Mouse (Mus musculus): ENCODE data around the gene Bach1.

The Bach1 gene

DNA sequence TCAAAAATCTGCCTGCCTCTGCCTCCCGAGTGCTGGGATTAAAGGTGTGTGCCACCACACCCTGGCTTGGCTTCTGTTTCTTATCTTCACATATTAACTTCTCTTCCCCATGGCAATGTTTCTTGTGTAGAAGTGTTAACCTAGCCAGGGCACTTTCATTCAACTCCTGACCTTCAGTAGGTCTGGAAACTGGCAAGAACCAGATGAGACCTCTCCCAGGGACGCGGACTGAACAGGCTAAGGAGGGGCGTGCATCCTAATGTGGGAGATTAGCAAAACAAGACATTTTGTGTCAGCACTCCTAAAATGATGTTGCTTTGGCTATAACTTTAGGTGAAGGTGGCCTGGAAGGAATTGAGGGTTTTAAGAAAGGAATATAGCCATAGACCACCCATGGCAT lies 7.6 kb upstream of the Bach1 start:
- H3K36me3 ChIP-seq (ENCODE audit: control insufficient read depth, insufficient read depth, low read length, poor library complexity, severe bottlenecking) = no peaks in the 10 kb centered on the region
- DNase-seq (ENCODE audit: low read depth, low spot score) = no peak
- H3K27me3 ChIP-seq (ENCODE audit: control insufficient read depth, insufficient read depth, low read length, poor library complexity, severe bottlenecking) = no peaks in the 10 kb centered on the region

DNA sequence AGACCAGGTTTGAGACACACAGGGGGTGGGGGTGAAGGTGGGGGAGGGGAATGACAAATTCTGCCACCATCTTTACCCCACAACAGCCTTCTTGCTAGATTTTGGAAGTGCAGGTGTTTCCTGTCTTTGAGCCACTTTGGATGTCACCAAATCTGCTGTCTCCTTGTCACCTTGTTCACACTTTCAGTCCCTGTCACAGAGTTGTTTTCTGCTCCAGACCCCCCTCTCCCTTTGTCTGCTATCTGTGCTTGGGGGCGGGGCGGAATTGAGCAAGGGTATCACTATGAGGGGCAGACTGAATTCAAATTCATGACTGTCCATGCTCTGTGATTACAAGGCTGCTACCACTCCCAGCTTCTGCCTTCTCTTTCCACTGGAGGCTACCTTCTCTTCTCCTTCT lies 6.2 kb upstream of the Bach1 start:
- H3K36me3 ChIP-seq (ENCODE audit: control insufficient read depth, insufficient read depth, low read length, poor library complexity, severe bottlenecking) = no peaks in the 10 kb centered on the region
- H3K27me3 ChIP-seq (ENCODE audit: control insufficient read depth, insufficient read depth, low read length, poor library complexity, severe bottlenecking) = no peaks in the 10 kb centered on the region
- DNase-seq (ENCODE audit: low read depth, low spot score) = no peak

DNA sequence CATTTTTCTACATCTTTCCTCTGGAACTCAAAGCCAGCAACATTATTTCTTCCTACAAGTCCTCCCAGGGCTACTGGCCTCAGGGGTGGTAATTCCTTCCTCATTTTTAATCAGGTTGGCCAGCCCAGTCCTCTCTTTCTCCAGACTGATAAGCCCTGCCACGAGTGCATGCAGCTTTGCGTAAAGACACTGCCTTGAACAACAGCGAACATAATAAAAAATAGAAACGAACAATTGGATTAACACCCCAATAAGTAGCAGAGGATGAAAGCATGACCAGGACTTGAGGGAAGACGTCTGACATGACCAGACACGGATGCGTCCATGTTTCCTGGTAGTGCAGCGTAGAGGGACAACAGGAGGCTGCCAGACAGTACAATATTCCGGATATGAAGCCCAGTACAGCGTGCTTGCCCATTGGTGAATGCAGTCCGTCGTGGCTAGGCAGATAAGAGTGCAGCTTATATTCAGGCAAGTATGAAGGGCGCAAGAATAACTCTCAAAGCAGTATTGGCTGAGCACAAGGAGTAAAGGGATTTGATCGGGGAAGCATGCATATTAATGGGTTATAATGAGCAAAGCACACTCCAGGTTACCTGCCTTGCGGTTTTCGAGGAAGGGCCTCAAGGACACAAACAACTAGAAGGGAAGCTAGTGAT lies 909 bp upstream of the Bach1 start:
- Histone ChIP-seq H3K27me3 (ENCODE audit: control insufficient read depth, insufficient read depth, low read length, poor library complexity, severe bottlenecking) (no peaks in the 10 kb centered on the region), H3K36me3 (ENCODE audit: control insufficient read depth, insufficient read depth, low read length, poor library complexity, severe bottlenecking) (no peaks in the 10 kb centered on the region)
- no peak for DNase-seq (ENCODE audit: low read depth, low spot score)

DNA sequence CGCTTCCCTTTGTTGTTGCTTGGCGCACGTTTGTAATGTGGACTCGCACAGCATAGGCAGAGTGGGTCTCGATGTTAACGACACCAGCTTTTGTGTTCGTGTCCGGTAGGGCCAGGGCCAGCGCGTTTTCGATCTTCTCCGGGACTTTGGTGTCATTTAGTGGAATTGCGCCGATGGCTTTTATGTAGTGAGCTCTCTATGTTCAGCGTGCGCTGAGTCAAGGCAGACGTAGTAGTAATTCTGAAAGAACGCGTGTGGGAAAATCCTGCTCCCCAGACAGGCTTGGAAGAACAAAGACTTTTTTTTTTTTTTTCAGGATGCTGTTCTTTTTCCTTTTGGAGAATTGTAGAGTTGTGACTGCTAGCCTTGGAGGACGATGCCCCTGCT lies 554 bp downstream of the Bach1 start:
- Histone ChIP-seq H3K36me3 (ENCODE audit: control insufficient read depth, insufficient read depth, low read length, poor library complexity, severe bottlenecking) (no peaks in the 10 kb centered on the region), H3K27me3 (ENCODE audit: control insufficient read depth, insufficient read depth, low read length, poor library complexity, severe bottlenecking) (no peaks in the 10 kb centered on the region)
- DNase-seq (ENCODE audit: low read depth, low spot score) = no peak

- H3K27me3 ChIP-seq (ENCODE audit: control insufficient read depth, insufficient read depth, low read length, poor library complexity, severe bottlenecking) = no peaks in the 10 kb centered on the region
- DNase-seq (ENCODE audit: low read depth, low spot score) = peak; percentile 56
- H3K36me3 ChIP-seq (ENCODE audit: control insufficient read depth, insufficient read depth, low read length, poor library complexity, severe bottlenecking) = no peaks in the 10 kb centered on the region
Measured at GRCm38 (mm10) chr16:87699693-87700394, 1.1 kb downstream of the Bach1 start.

DNA sequence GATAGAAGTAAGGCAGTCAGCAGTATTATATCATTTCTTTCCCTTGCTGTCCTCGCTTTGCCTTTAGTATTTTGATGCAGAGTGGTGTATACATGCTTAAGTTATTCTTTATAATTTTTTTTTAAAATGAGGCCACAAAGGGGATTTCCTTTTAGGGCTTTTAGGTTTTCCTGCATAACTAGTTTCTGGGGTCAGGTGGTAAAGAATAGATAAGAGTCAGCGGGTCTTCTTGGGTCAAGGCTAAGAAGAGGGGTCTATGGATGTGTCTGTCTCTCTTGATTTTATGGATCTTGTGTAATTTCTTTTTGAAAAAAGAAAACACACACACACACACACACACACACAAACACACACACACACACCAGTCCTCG lies 1.6 kb downstream of the Bach1 start:
- no peaks in the 10 kb centered on the region for H3K36me3 ChIP-seq (ENCODE audit: control insufficient read depth, insufficient read depth, low read length, poor library complexity, severe bottlenecking)
- DNase-seq (ENCODE audit: low read depth, low spot score) = no peak
- H3K27me3 ChIP-seq (ENCODE audit: control insufficient read depth, insufficient read depth, low read length, poor library complexity, severe bottlenecking) = no peaks in the 10 kb centered on the region

- no peak for DNase-seq (ENCODE audit: low read depth, low spot score)
- no peaks in the 10 kb centered on the region for H3K36me3 ChIP-seq (ENCODE audit: control insufficient read depth, insufficient read depth, low read length, poor library complexity, severe bottlenecking)
- H3K27me3 ChIP-seq (ENCODE audit: control insufficient read depth, insufficient read depth, low read length, poor library complexity, severe bottlenecking) = no peaks in the 10 kb centered on the region
Measured at GRCm38 (mm10) chr16:87701891-87702290, 3.1 kb downstream of the Bach1 start.

DNA sequence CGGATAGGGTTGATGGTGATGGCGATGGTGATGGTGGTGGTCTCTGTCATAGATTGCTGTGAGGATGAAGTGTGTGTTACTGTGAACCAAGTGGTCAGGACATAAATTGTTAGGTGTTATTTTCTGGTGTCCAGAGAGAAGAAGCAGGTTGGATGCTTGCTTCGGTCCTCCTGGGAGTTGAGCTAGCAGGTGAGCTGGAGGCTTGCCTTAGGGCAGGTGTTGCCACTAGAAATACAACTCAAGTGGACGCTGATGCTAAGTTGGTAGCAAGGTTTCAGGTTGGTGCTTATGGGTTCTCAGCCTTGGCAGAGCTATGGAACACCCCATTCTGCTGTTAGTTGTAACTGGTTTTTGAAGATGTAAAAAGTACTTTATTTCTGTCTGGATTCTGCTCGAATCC lies 4.1 kb downstream of the Bach1 start:
- Histone ChIP-seq H3K27me3 (ENCODE audit: control insufficient read depth, insufficient read depth, low read length, poor library complexity, severe bottlenecking) (no peaks in the 10 kb centered on the region), H3K36me3 (ENCODE audit: control insufficient read depth, insufficient read depth, low read length, poor library complexity, severe bottlenecking) (no peaks in the 10 kb centered on the region)
- no peak for DNase-seq (ENCODE audit: low read depth, low spot score)

DNA sequence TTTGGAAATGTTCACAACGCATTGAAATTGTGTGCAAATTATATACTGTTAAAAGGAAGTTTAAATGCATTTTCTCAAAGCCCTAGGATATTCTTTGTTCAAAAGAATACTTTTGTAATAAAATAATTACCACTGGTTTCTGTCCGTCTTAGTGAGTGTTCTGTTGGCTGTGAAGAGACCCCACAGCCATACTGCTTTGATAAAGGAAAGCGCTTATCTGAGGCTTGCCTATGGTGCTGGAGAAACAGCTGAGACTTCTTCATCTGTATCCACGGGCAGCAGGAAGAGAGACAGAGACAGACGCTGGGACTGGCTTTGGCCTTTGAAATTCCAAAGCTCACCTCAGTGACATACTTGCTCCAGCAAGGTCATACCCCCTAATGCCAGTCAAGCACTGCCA lies 5.5 kb downstream of the Bach1 start:
- no peaks in the 10 kb centered on the region for H3K36me3 ChIP-seq (ENCODE audit: control insufficient read depth, insufficient read depth, low read length, poor library complexity, severe bottlenecking)
- H3K27me3 ChIP-seq (ENCODE audit: control insufficient read depth, insufficient read depth, low read length, poor library complexity, severe bottlenecking) = no peaks in the 10 kb centered on the region
- no peak for DNase-seq (ENCODE audit: low read depth, low spot score)

DNA sequence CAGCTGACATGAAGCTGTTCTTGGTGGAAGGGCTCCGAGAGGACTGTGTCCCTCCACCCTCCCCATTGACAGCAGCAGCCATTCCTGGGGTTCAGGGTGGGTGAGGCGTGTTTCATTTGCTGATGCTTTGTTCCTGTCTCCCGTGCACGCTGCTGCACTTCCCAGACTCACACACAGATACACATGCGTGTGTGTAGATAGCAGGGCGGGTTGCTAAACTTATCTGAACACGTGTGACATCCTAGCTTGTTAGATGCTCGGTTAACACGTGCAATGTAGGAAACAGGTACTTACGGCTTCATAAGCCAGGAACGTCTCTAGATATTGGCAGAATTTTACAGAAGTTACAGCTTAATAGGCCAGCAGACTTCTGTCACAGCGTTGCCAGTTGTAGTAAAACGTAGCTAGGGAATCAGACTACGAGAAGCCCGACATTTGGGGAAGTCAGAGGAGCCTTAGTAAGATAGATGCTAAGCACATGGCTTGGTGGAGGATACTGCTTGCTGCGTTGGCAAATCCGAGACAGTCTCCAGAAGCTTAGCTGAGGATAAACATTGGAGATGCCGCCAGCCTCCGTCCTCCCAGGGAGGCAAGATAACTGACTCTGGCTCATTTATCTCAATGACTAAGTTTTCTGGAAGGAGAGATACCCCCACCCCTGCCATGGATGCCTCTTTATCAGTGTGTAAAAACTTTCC lies 7.3 kb downstream of the Bach1 start:
- Histone ChIP-seq H3K27me3 (ENCODE audit: control insufficient read depth, insufficient read depth, low read length, poor library complexity, severe bottlenecking) (no peaks in the 10 kb centered on the region), H3K36me3 (ENCODE audit: control insufficient read depth, insufficient read depth, low read length, poor library complexity, severe bottlenecking) (no peaks in the 10 kb centered on the region)
- DNase-seq (ENCODE audit: low read depth, low spot score) = peak; percentile 17

DNA sequence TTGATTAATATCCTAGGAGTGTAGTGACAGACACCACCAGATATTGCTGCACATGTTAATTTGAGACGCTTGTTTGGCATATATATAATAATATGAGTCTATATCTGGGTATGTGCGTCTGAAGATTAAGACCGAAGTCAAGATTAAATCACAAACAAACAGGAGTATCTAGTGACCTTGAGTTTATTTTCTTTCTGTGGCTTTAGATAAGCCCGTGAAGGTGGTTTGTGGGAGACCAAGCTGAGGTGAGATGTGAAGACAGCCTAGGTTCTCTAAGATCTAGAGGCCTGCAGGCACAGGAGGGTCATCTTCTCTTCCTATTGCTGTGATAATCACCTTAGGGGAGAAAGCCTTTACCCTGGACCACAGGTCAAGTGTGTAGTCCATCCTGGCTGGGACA lies 8.6 kb downstream of the Bach1 start:
- H3K36me3 ChIP-seq (ENCODE audit: control insufficient read depth, insufficient read depth, low read length, poor library complexity, severe bottlenecking) = no peaks in the 10 kb centered on the region
- no peak for DNase-seq (ENCODE audit: low read depth, low spot score)
- no peaks in the 10 kb centered on the region for H3K27me3 ChIP-seq (ENCODE audit: control insufficient read depth, insufficient read depth, low read length, poor library complexity, severe bottlenecking)

DNA sequence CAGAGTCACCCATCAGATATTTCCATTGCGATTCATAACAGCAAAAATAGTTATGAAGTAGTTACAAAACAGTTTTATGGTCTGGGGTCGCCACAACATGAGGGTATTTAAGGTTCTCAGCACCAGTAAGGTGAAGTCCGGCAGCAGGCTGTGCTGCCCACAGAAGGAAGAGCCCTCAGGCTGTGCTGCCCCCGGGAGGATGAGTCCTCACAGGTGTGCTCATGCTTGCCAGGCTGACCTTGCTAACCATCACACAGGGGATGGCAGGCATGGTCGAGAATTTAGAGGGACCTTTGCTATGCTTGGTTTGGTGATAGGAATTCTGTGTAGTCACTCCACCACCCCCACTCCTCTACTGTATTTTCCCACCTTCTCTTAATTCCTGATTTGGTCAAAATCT lies 9.8 kb downstream of the Bach1 start:
- Histone ChIP-seq H3K36me3 (ENCODE audit: control insufficient read depth, insufficient read depth, low read length, poor library complexity, severe bottlenecking) (no peaks in the 10 kb centered on the region), H3K27me3 (ENCODE audit: control insufficient read depth, insufficient read depth, low read length, poor library complexity, severe bottlenecking) (no peaks in the 10 kb centered on the region)
- no peak for DNase-seq (ENCODE audit: low read depth, low spot score)

- peak; percentile 38 for DNase-seq (ENCODE audit: low read depth, low spot score)
Measured at GRCm38 (mm10) chr16:87709144-87709543, 10.4 kb downstream of the Bach1 start.

GRCm38 (mm10) chr16:87709971-87710370 lies 11.2 kb downstream of the Bach1 start:
- Histone ChIP-seq H3K36me3 (ENCODE audit: control insufficient read depth, insufficient read depth, low read length, poor library complexity, severe bottlenecking) (no peaks in the 10 kb centered on the region), H3K27me3 (ENCODE audit: control insufficient read depth, insufficient read depth, low read length, poor library complexity, severe bottlenecking) (no peaks in the 10 kb centered on the region)
- DNase-seq (ENCODE audit: low read depth, low spot score) = no peak

More at GRCm38 (mm10) chr16:87709144-87709543, 10.4 kb downstream of the Bach1 start:
- no peaks in the 10 kb centered on the region for H3K27me3 ChIP-seq (ENCODE audit: control insufficient read depth, insufficient read depth, low read length, poor library complexity, severe bottlenecking)
- H3K36me3 ChIP-seq (ENCODE audit: control insufficient read depth, insufficient read depth, low read length, poor library complexity, severe bottlenecking) = no peaks in the 10 kb centered on the region

DNA sequence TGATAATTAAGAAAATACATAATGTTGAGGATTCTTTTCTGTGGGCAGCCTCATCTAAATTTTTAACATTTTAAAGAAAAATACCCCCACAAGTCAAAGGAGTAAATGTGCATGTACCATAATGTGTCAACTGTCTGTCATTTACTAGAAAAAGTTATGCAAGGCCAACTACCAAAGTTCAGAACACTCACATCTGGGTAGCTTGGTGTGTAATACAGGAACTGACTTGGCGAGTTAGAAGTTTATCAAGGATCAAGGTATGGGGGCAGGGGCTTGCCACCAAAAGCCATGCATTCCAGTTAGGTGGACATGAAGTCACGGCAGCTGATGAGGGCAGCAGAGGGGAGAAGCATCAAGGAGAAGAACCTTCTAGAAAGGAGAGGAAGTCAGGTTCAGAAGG lies 13.2 kb downstream of the Bach1 start:
- no peaks in the 10 kb centered on the region for H3K27me3 ChIP-seq (ENCODE audit: control insufficient read depth, insufficient read depth, low read length, poor library complexity, severe bottlenecking)
- DNase-seq (ENCODE audit: low read depth, low spot score) = no peak
- H3K36me3 ChIP-seq (ENCODE audit: control insufficient read depth, insufficient read depth, low read length, poor library complexity, severe bottlenecking) = no peaks in the 10 kb centered on the region
